Mouse (Mus musculus): ENCODE results near the gene Hba-a1. TPM values are rescaled to one million over a fixed set of nuclear protein-coding genes. Genes with fewer than 3 reads are reported as not detected.
"Not testable (repeated sequence)": the region's sequence is repeated elsewhere in the genome, so short reads cannot be mapped to it uniquely, and the experiment has no call there.

Hba-a1 gene
- total RNA-seq, 2 experiments from 2014 or later: 1,024 TPM

GRCm38 (mm10) chr11:32253121-32253520 is 30.2 kb upstream of the Hba-a1 start:
- DNase-seq: no peak
- intact Hi-C loops (cut with DNase I; ENCODE audit: low total_unique reads): no loop called here

GRCm38 (mm10) chr11:32256146-32256545 is 27.2 kb upstream of the Hba-a1 start:
- DNase-seq: no peak
- intact Hi-C loops (cut with DNase I; ENCODE audit: low total_unique reads): no loop called here

GRCm38 (mm10) chr11:32256566-32256965 is 26.7 kb upstream of the Hba-a1 start:
- no peak for DNase-seq
- intact Hi-C loops (cut with DNase I; ENCODE audit: low total_unique reads): no loop called here

- no peak for DNase-seq
- intact Hi-C loops (cut with DNase I; ENCODE audit: low total_unique reads): no loop called here
Observed at GRCm38 (mm10) chr11:32262674-32263415, 20.5 kb upstream of the Hba-a1 start.

- intact Hi-C loops (cut with DNase I; ENCODE audit: low total_unique reads): no loop called here
- no peak for DNase-seq
Observed at GRCm38 (mm10) chr11:32265117-32265738, 18.1 kb upstream of the Hba-a1 start.

GRCm38 (mm10) chr11:32266194-32266593 is 17.1 kb upstream of the Hba-a1 start:
- intact Hi-C loops (cut with DNase I; ENCODE audit: low total_unique reads): no loop called here
- no peak for DNase-seq

GRCm38 (mm10) chr11:32266776-32267175 is 16.5 kb upstream of the Hba-a1 start:
- DNase-seq: no peak
- intact Hi-C loops (cut with DNase I; ENCODE audit: low total_unique reads): no loop called here

GRCm38 (mm10) chr11:32267188-32267884 is 16.0 kb upstream of the Hba-a1 start, which contains the start of gene Nprl3:
Nprl3 (minus strand) TSS chr11:32267707.
- peak; percentile 98 for DNase-seq
- intact Hi-C loops (cut with DNase I; ENCODE audit: low total_unique reads): no loop called here

GRCm38 (mm10) chr11:32267964-32268363 is 15.3 kb upstream of the Hba-a1 start:
- intact Hi-C loops (cut with DNase I; ENCODE audit: low total_unique reads): no loop called here

GRCm38 (mm10) chr11:32268952-32269351 is 14.4 kb upstream of the Hba-a1 start:
- DNase-seq: no peak
- intact Hi-C loops (cut with DNase I; ENCODE audit: low total_unique reads): no loop called here

More at GRCm38 (mm10) chr11:32267964-32268363, 15.3 kb upstream of the Hba-a1 start:
- DNase-seq: no peak

GRCm38 (mm10) chr11:32271178-32271577 is 12.1 kb upstream of the Hba-a1 start:
- intact Hi-C loops (cut with DNase I; ENCODE audit: low total_unique reads): no loop called here
- no peak for DNase-seq

GRCm38 (mm10) chr11:32276347-32276746 is 7.0 kb upstream of the Hba-a1 start, which contains the start of gene Hba-x:
Hba-x (plus strand) TSS chr11:32276400.
- no peak for DNase-seq
- intact Hi-C loops (cut with DNase I; ENCODE audit: low total_unique reads): no loop called here

- intact Hi-C loops (cut with DNase I; ENCODE audit: low total_unique reads): no loop called here
- DNase-seq: no peak
Observed at GRCm38 (mm10) chr11:32277736-32278457, 5.4 kb upstream of the Hba-a1 start.

- DNase-seq: no peak
- intact Hi-C loops (cut with DNase I; ENCODE audit: low total_unique reads): no loop called here
Observed at GRCm38 (mm10) chr11:32278458-32278957, 4.8 kb upstream of the Hba-a1 start.

- no peak for DNase-seq
- intact Hi-C loops (cut with DNase I; ENCODE audit: low total_unique reads): no loop called here
Observed at GRCm38 (mm10) chr11:32280646-32281045, 2.7 kb upstream of the Hba-a1 start.

- DNase-seq: no peak
- intact Hi-C loops (cut with DNase I; ENCODE audit: low total_unique reads): no loop called here
Observed at GRCm38 (mm10) chr11:32281416-32282144, 1.7 kb upstream of the Hba-a1 start.

- DNase-seq; intact Hi-C loops (cut with DNase I; ENCODE audit: low total_unique reads): not testable (repeated sequence)
Observed at GRCm38 (mm10) chr11:32284582-32284981, 1.3 kb downstream of the Hba-a1 start.

GRCm38 (mm10) chr11:32285031-32285775 is 1.9 kb downstream of the Hba-a1 start:
- intact Hi-C loops (cut with DNase I; ENCODE audit: low total_unique reads): loop anchor here (5.0 kb wide), 1 partner anchor 37 kb away; no protein-coding TSS in a partner anchor
- no peak for DNase-seq
